Comparison of ENCODE assay signal across 8 mouse cellular contexts in the genomic region with DNA sequence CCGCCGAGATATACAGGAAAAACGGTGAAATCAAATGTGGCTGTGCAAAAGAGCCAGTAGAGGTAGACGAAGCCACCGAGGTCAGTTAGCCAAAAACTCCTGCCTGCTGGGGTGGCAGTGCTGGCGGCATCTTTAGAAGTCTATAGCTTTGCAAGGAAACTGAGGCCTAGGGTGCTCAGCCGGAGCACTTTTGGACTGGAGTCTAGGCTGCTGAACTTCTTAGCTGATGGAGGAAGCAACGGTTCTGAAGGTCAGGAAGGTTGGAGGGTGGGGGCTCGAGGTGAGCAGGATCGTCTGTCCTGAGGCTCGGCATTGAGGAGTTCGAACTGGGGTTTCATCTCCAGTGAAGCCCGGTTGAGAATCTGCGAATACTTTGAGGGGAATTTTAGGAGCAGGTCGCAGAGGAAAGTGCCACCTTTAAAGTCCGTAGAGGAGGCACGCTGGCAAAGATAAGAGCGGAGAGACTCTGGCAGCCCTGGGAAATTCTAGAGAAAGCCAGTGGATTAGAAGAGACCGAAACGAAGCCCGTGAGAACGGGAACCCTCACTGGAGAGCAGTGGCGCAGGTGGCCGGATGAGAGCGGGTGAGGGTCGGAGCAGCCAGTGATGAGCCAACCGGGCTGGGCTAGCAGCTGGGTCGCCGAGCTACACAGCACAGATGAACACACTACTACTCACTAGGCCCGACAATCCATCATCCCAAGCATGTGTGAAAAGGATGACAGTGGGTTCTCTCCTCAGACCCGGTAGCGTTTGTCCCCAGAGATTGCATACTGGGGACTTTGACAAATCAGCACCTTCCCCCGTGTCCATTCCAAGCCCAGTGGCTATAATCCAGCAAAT.
A peak's percentile ranks its signal among the peaks of the same experiment; 100 is the strongest.
DNase-seq lines count a peak whose midpoint lies in the region; ATAC-seq and TF ChIP-seq lines count a peak whose summit lies in the region.

No protein-coding gene starts in this region.

- ATAC-seq in heart, embryonic 16.5 days (replicated peaks; ENCODE audit: extremely low read depth, insufficient read depth, low FRiP score): peak; percentile 46; the same call in 1 of the 2 replicates
- ATAC-seq in limb, embryonic 13.5 days (ENCODE audit: low FRiP score, low read depth): 0 out of 2 replicates have a peak, but pooled peaks have one; percentile 45

- H3K9me3 ChIP-seq in heart, embryonic 16.5 days (replicated peaks; ENCODE audit: control insufficient read depth, low read length): no peaks in the 10 kb centered on the region
- no peaks in the 10 kb centered on the region for H3K9me3 ChIP-seq in limb, embryonic 13.5 days

- H3K27ac ChIP-seq in left cerebral cortex, adult 2 months: peak overlapping the region; percentile 21; the same call in 1 of the 2 replicates
- peak overlapping the region; percentile 53 for H3K27ac ChIP-seq in heart, embryonic 16.5 days (ENCODE audit: low read length)
- no peak overlapping the region for H3K27ac ChIP-seq in limb, embryonic 13.5 days

- H3K36me3 ChIP-seq in heart, embryonic 16.5 days (ENCODE audit: control insufficient read depth, insufficient read depth): no peaks in the 10 kb centered on the region
- H3K36me3 ChIP-seq in limb, embryonic 13.5 days: no peaks in the 10 kb centered on the region

- peak overlapping the region; percentile 69 for H3K9ac ChIP-seq in heart, embryonic 16.5 days (ENCODE audit: low read length)
- peak overlapping the region; percentile 61 for H3K9ac ChIP-seq in limb, embryonic 13.5 days

- peak overlapping the region; percentile 53 for H3K4me3 ChIP-seq in left cerebral cortex, adult 2 months
- H3K4me3 ChIP-seq in heart, embryonic 16.5 days (ENCODE audit: low read length): peak overlapping the region; percentile 65
- peak overlapping the region; percentile 44 for H3K4me3 ChIP-seq in limb, embryonic 13.5 days

- no peak for TF ChIP-seq CTCF in left cerebral cortex, adult 2 months (IDR thresholded peaks at IDR 0.05)

- peak overlapping the region; percentile 89 for H3K4me2 ChIP-seq in heart, embryonic 16.5 days (ENCODE audit: low read depth, low read length)
- H3K4me2 ChIP-seq in limb, embryonic 13.5 days (replicated peaks): peak overlapping the region; percentile 75

- 10% methylated on average over 33 of the region's 33 CpGs for WGBS in heart, embryonic 16.5 days
- WGBS in limb, embryonic 13.5 days: 5% methylated on average over 33 of the region's 33 CpGs

- intact Hi-C loops in left cerebral cortex, adult 2 months (cut with DNase I): no loop called here

- H3K27me3 ChIP-seq in heart, embryonic 16.5 days (ENCODE audit: control insufficient read depth, insufficient read depth, low read length): no peaks in the 10 kb centered on the region
- peaks cover 26% of the 10 kb centered on the region for H3K27me3 ChIP-seq in limb, embryonic 13.5 days

- no peak for DNase-seq in left cerebral cortex, adult 2 months (ENCODE audit: extremely low spot score in 1 of 2, low spot score in 2 of 2)
- DNase-seq in left cerebral cortex, adult 8-10 months (ENCODE audit: low spot score in 2 of 2): no peak
- peak; percentile 15 to 49 for DNase-seq in adrenal gland, postnatal 36 days
- peak; percentile 34 for DNase-seq in naive thymus-derived CD4-positive, alpha-beta T cell, adult 2 months (ENCODE audit: low read depth)
- DNase-seq in adipocyte (ENCODE audit: low spot score): no peak
- no peak for DNase-seq in urinary bladder, adult 18-20 months (ENCODE audit: low spot score in 2 of 2)

- peaks cover 32% of the 10 kb centered on the region for H3K4me1 ChIP-seq in heart, embryonic 16.5 days (ENCODE audit: control insufficient read depth, insufficient read depth, low read length)
- peaks cover 35% of the 10 kb centered on the region for H3K4me1 ChIP-seq in limb, embryonic 13.5 days

Comparison
In these comparisons a context has a peak if more than half of its experiments do, and no peak if none do; other contexts are left out.
1. DNase-seq: peak in adrenal gland, postnatal 36 days (2 of 2) and naive thymus-derived CD4-positive, alpha-beta T cell, adult 2 months (single experiment); none in left cerebral cortex, adult 2 months (0 of 2), left cerebral cortex, adult 8-10 months (0 of 2), adipocyte (single experiment) and urinary bladder, adult 18-20 months (0 of 2).
2. Peak in every context shown above with its lines, with median percentiles within 50 percentile points of each other: H3K4me3 ChIP-seq.